17 mouse cellular contexts compared by ENCODE assay signal in genomic region chr11:39972585-39972984, GRCm38 (mm10).
"Had no signal": no experiment of that assay in that cellular context is flagged by ENCODE, and none has a peak within 500 bp of the region (broad histone marks: within the 10 kb centered on the region; RNA-seq: fewer than 3 reads in every experiment).

No protein-coding gene starts in this region.

- H3K27ac ChIP-seq: midbrain, embryonic 10.5 days; midbrain, embryonic 12.5 days; neural tube, embryonic 13.5 days; neural tube, embryonic 15.5 days had no signal

- DNase-seq: lung, adult 18-20 months; lung, embryonic 14.5 days; lung, postnatal 10 days; lung, postnatal 4 days; midbrain, embryonic 14.5 days; retina, postnatal 1 day; right cerebral cortex, postnatal 25 days; right cerebral cortex, postnatal 4 days; spleen, adult 18-20 months; thymus, adult 2 months; thymus, postnatal 25 days; thymus, postnatal 4 days had no signal

- H3K4me3 ChIP-seq: midbrain, embryonic 10.5 days; midbrain, embryonic 12.5 days; myocyte; neural tube, embryonic 13.5 days; neural tube, embryonic 15.5 days had no signal
